ENCODE assay signal across 8 mouse cellular contexts in genomic region chr11:52360471-52361277, GRCm38 (mm10). TPM values are rescaled to one million over a fixed set of nuclear protein-coding genes. Genes with fewer than 3 reads are reported as not detected.
DNase-seq lines count a peak whose midpoint lies in the region; ATAC-seq and TF ChIP-seq lines count a peak whose summit lies in the region.

TSS of gene Vdac1 (plus strand) at chr11:52360860.

- H3K4me3 ChIP-seq in bone marrow macrophage, adult 2 months (ENCODE audit: insufficient read depth, low read length): peak within 1 kb of the TSS; percentile 98
- H3K4me3 ChIP-seq in embryonic facial prominence, embryonic 15.5 days (replicated peaks): peak within 1 kb of the TSS; percentile 97
- peak within 1 kb of the TSS; percentile 94 for H3K4me3 ChIP-seq in limb, embryonic 13.5 days
- H3K4me3 ChIP-seq in midbrain, embryonic 15.5 days: peak within 1 kb of the TSS; percentile 94

- peaks cover 25% of the 10 kb centered on the region for H3K4me1 ChIP-seq in bone marrow macrophage, adult 2 months (ENCODE audit: control insufficient read depth, insufficient read depth, low read length)
- peaks cover 55% of the 10 kb centered on the region for H3K4me1 ChIP-seq in embryonic facial prominence, embryonic 15.5 days
- peaks cover 52% of the 10 kb centered on the region for H3K4me1 ChIP-seq in limb, embryonic 13.5 days
- H3K4me1 ChIP-seq in midbrain, embryonic 15.5 days: peaks cover 43% of the 10 kb centered on the region

- peak within 1 kb of the TSS; percentile 99 for H3K9ac ChIP-seq in embryonic facial prominence, embryonic 15.5 days
- peak within 1 kb of the TSS; percentile 95 for H3K9ac ChIP-seq in limb, embryonic 13.5 days
- peak within 1 kb of the TSS; percentile 94 for H3K9ac ChIP-seq in midbrain, embryonic 15.5 days

- no peak for TF ChIP-seq CTCF in bone marrow macrophage, adult 2 months (IDR thresholded peaks at IDR 0.05; ENCODE audit: low read depth, low read length)

- DNase-seq in B cell, adult 2 months: peak; percentile 82 to 87
- DNase-seq in heart, adult 8-10 months (ENCODE audit: low spot score): peak; percentile 85
- peak; percentile 90 for DNase-seq in kidney, adult 9 months
- DNase-seq in spleen, adult 18-20 months: peak; percentile 75 to 88

- peak; percentile 94 for ATAC-seq in embryonic facial prominence, embryonic 15.5 days (ENCODE audit: insufficient number of reproducible peaks, low FRiP score, low TSS enrichment, low read depth)
- ATAC-seq in limb, embryonic 13.5 days (ENCODE audit: low FRiP score, low read depth): peak; percentile 92
- peak; percentile 96 for ATAC-seq in midbrain, embryonic 15.5 days (replicated peaks)

- H3K9me3 ChIP-seq in embryonic facial prominence, embryonic 15.5 days (replicated peaks): no peaks in the 10 kb centered on the region
- no peaks in the 10 kb centered on the region for H3K9me3 ChIP-seq in limb, embryonic 13.5 days
- H3K9me3 ChIP-seq in midbrain, embryonic 15.5 days: no peaks in the 10 kb centered on the region

- H3K4me2 ChIP-seq in embryonic facial prominence, embryonic 15.5 days (replicated peaks): peak within 1 kb of the TSS; percentile 85
- H3K4me2 ChIP-seq in limb, embryonic 13.5 days (replicated peaks): peak within 1 kb of the TSS; percentile 96
- H3K4me2 ChIP-seq in midbrain, embryonic 15.5 days: peak within 1 kb of the TSS; percentile 86

- TF ChIP-seq POLR2A in bone marrow macrophage, adult 2 months (IDR thresholded peaks at IDR 0.05; ENCODE audit: borderline replicate concordance, low read depth, low read length): no peak

- WGBS in embryonic facial prominence, embryonic 15.5 days: under 1% methylated on average over 83 of the region's 84 CpGs
- under 1% methylated on average over 72 of the region's 84 CpGs for WGBS in limb, embryonic 13.5 days
- WGBS in midbrain, embryonic 15.5 days: under 1% methylated on average over 84 of the region's 84 CpGs

- peak within 1 kb of the TSS; percentile 96 for H3K27ac ChIP-seq in bone marrow macrophage, adult 2 months (ENCODE audit: insufficient read depth, low read depth, low read length)
- peak within 1 kb of the TSS; percentile 96 for H3K27ac ChIP-seq in embryonic facial prominence, embryonic 15.5 days (replicated peaks)
- peak within 1 kb of the TSS; percentile 93 for H3K27ac ChIP-seq in limb, embryonic 13.5 days
- peak within 1 kb of the TSS; percentile 90 for H3K27ac ChIP-seq in midbrain, embryonic 15.5 days

- H3K27me3 ChIP-seq in embryonic facial prominence, embryonic 15.5 days: no peaks in the 10 kb centered on the region
- no peaks in the 10 kb centered on the region for H3K27me3 ChIP-seq in limb, embryonic 13.5 days
- H3K27me3 ChIP-seq in midbrain, embryonic 15.5 days (replicated peaks): no peaks in the 10 kb centered on the region

- no peaks in the 10 kb centered on the region for H3K36me3 ChIP-seq in embryonic facial prominence, embryonic 15.5 days
- H3K36me3 ChIP-seq in limb, embryonic 13.5 days: no peaks in the 10 kb centered on the region
- no peaks in the 10 kb centered on the region for H3K36me3 ChIP-seq in midbrain, embryonic 15.5 days (replicated peaks)

RNA-seq across cellular contexts. Expression of gene Vdac1, which starts in this region (rescaled TPM):
- polyA plus RNA-seq in bone marrow macrophage, adult 2 months (2012; ENCODE audit: insufficient read depth, insufficient read length, missing spikeins): 116 and 118 TPM in 2 replicates
- 267 and 268 TPM in 2 replicates for polyA plus RNA-seq in embryonic facial prominence, embryonic 15.5 days (2015; fragmentation: Nextera tagmentation; extraction: Ambion mirVana)
- 1,000 to 10,000 TPM; 1,103 to 1,162 (median 1,146) TPM for total RNA-seq in heart, adult 8-10 months (2022)
- polyA plus RNA-seq in limb, embryonic 13.5 days (2015; fragmentation: Nextera tagmentation; extraction: Ambion mirVana): 240 and 244 TPM in 2 replicates
- 334 and 335 TPM in 2 replicates for polyA plus RNA-seq in midbrain, embryonic 15.5 days (2015; fragmentation: Nextera tagmentation; extraction: Ambion mirVana)

Comparison
In these comparisons a context has a peak if more than half of its experiments do, and no peak if none do; other contexts are left out.
1. Peak in every context shown above with its lines: DNase-seq, ATAC-seq, H3K4me3 ChIP-seq and H3K27ac ChIP-seq.